Mouse (Mus musculus) liver, adult 2 months (tissue): ENCODE results near the gene Lgals12.

ENCODE experiments used
- CTCF ChIP-seq: fragments of 200-500 bp; IDR thresholded peaks from 2 replicates; pipeline ENCODE4 v1.5.1; 2011; ENCODE audit warnings: low read depth, low read length, control low read depth
- POLR2A ChIP-seq: fragments of 200-500 bp; IDR thresholded peaks from 2 replicates; pipeline ENCODE4 v1.6.1; 2011; ENCODE audit warnings: low read length, control low read depth; ENCODE audit not compliant: insufficient read depth; ENCODE audit errors: extremely low read depth

- TF ChIP-seq POLR2A (no peak), CTCF (no peak)
These were observed 6.2 kb upstream of the Lgals12 start for GRCm38 (mm10) chr19:7613151-7613550.
